Mouse (Mus musculus) MEL (cell line): ENCODE data around the gene Nek11.

ENCODE experiments used
- MAZ ChIP-seq: IDR thresholded peaks from 2 replicates; pipeline ENCODE4 v1.6.1; 2012; ENCODE audit warnings: low read depth, mild to moderate bottlenecking, inconsistent platforms, low read length, improper control_type of control experiment
- POLR2A ChIP-seq, 2 experiments: IDR thresholded peaks; 2 replicates each; pipeline ENCODE4 v1.6.1; 2011 to 2012; ENCODE audit warnings: low read length in 2 of 2, mild to moderate bottlenecking in 2 of 2, control low read depth in 1 of 2, improper control_type of control experiment in 1 of 2, low read depth in 1 of 2, moderate library complexity in 1 of 2; ENCODE audit not compliant: control insufficient read depth in 1 of 2, insufficient read depth in 1 of 2, poor library complexity in 1 of 2
- RAD21 ChIP-seq: IDR thresholded peaks from 2 replicates; pipeline ENCODE4 v1.6.1; 2011; ENCODE audit warnings: mild to moderate bottlenecking, low read depth, low read length, improper control_type of control experiment
- USF1 ChIP-seq: IDR thresholded peaks from 2 replicates; pipeline ENCODE4 v1.6.1; 2014; ENCODE audit warnings: low read depth, mild to moderate bottlenecking, inconsistent platforms, low read length, improper control_type of control experiment, moderate library complexity

DNA sequence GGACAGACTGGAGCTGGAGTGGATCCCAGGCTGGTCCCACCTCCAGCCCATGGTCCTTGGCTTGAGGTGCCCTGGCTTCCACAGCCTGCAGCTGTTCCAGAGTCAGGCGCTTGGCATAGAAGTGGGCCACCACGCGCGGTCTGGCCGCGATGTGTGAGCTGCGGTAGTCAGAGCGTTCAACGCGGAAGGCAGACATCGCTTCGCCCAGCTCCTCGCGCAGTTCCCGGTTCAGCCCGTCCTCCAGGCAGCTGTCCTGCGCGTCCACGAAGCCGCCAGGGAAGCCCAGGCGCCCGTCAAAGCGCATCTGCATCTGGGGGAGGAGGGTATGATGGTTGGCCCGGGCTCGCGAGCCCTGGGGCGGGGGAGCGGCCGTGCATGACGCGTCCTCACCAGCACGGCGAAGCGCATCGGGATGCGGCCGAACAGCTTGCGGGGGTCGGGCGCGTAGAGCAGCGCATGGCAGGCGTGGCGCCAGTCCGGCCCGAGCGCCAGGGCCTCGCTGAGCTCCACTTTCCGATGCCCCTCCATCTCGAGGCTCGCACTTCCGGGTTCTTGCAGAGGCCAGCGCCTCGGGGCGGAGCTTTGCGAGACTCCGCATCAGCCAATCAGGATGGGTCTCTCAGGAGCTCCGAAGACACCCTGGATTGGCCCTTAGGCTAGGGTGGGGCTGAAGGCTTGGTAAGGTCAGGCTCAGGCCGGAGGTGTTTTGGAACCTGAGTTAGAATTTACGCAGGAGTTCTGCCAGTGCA lies 263.9 kb downstream of the Nek11 start, which contains the start of gene Nudt16:
- peak in 1 of 2 experiments; percentile 68; a peak in 2 of 4 replicates for TF ChIP-seq POLR2A (IDR thresholded peaks at IDR 0.05; ENCODE audit: control insufficient read depth in 1 of 2, insufficient read depth in 1 of 2, low read depth in 1 of 2, low read length in 2 of 2, poor library complexity in 1 of 2)
- no peak for TF ChIP-seq USF1
- no peak for TF ChIP-seq MAZ
- no peak for TF ChIP-seq RAD21
